Mouse (Mus musculus): ENCODE measurements around the gene Kcnk5.

GRCm38 (mm10) chr14:20180304-20180703 is 1.3 kb downstream of the Kcnk5 start:
- TF ChIP-seq POLR2A (IDR thresholded peaks at IDR 0.05; ENCODE audit: insufficient read length, low read depth) (no peak), POLR2AphosphoS2 (IDR thresholded peaks at IDR 0.05; ENCODE audit: insufficient read length, low read depth) (no peak), TCF12 (IDR thresholded peaks at IDR 0.05; ENCODE audit: insufficient read depth, poor library complexity, severe bottlenecking) (no peak), MAX (IDR thresholded peaks at IDR 0.05; ENCODE audit: low read depth) (no peak), MYOG (IDR thresholded peaks at IDR 0.05; ENCODE audit: control insufficient read depth in 1 of 3, insufficient read depth in 1 of 3, insufficient read length in 2 of 3, low read depth in 2 of 3) (no peak), REST (IDR thresholded peaks at IDR 0.05; ENCODE audit: insufficient read depth, insufficient read length) (no peak), E2F4 (IDR thresholded peaks at IDR 0.05; ENCODE audit: insufficient read depth) (no peak), CEBPB (IDR thresholded peaks at IDR 0.05; ENCODE audit: insufficient read depth, poor library complexity, severe bottlenecking) (no peak), MYOD1 (IDR thresholded peaks at IDR 0.05; ENCODE audit: control insufficient read depth in 1 of 3, insufficient read length in 2 of 3, low read depth in 2 of 3) (no peak)

Measured in myocyte (in vitro differentiated cells).